20 mouse cellular contexts compared by ENCODE assay signal in genomic region chr10:80288097-80288496, GRCm38 (mm10). TPM values are rescaled to one million over a fixed set of nuclear protein-coding genes. Genes with fewer than 3 reads are reported as not detected.
"Had no signal": no experiment of that assay in that cellular context is flagged by ENCODE, and none has a peak within 500 bp of the region (broad histone marks: within the 10 kb centered on the region; RNA-seq: fewer than 3 reads in every experiment).

No protein-coding gene starts in this region.

- H3K9me3 ChIP-seq: neural tube, embryonic 12.5 days; neural tube, embryonic 15.5 days had no signal

- H3K4me3 ChIP-seq: layer of hippocampus, adult 2 months; neural tube, embryonic 12.5 days; neural tube, embryonic 15.5 days had no signal

- DNase-seq: kidney, adult 18-20 months; kidney, adult 9 months; kidney, postnatal 25 days; layer of hippocampus, adult 9-11 months; liver, postnatal 0 days; lung, embryonic 14.5 days; lung, postnatal 10 days; lung, postnatal 4 days; midbrain, embryonic 14.5 days; right cerebral cortex, adult 18-20 months; right cerebral cortex, postnatal 25 days had no signal

- H3K9ac ChIP-seq: liver, embryonic 14.5 days; liver, postnatal 0 days; lung, embryonic 14.5 days; neural tube, embryonic 12.5 days; neural tube, embryonic 15.5 days had no signal

- H3K4me2 ChIP-seq: liver, embryonic 11.5 days; lung, embryonic 14.5 days; midbrain, embryonic 11.5 days; neural tube, embryonic 12.5 days; neural tube, embryonic 15.5 days had no signal

- H3K27me3 ChIP-seq: neural tube, embryonic 12.5 days; neural tube, embryonic 15.5 days had no signal

- H3K27ac ChIP-seq: kidney, postnatal 0 days; layer of hippocampus, adult 2 months; liver, embryonic 14.5 days; neural tube, embryonic 12.5 days; neural tube, embryonic 15.5 days had no signal

- ATAC-seq: liver, postnatal 0 days had no signal

RNA-seq across cellular contexts. Expression of gene Apc2, which starts 7.7 kb away (rescaled TPM):
- total RNA-seq: megakaryocyte progenitor cell, adult 5-6 weeks; megakaryocyte-erythroid progenitor cell, adult 5-6 weeks had no signal
